Mouse (Mus musculus) A20 (cell line): ENCODE measurements around the gene Ppp3cb.
A peak's percentile ranks its signal among the peaks of the same experiment; 100 is the strongest.

Experiments
- DNase-seq: peaks from one replicate; pipeline ENCODE4 v3.0.0-alpha.2; 2011; ENCODE audit warnings: low read depth, low spot score

Gene Ppp3cb

GRCm38 (mm10) chr14:20480195-20480579, 66.2 kb downstream of the Ppp3cb start:
- no peak for DNase-seq

- peak; percentile 93 for DNase-seq
Observed at GRCm38 (mm10) chr14:20479291-20480194, 66.8 kb downstream of the Ppp3cb start, which contains the start of gene Anxa7. Anxa7 (minus strand) TSS chr14:20480133.

- DNase-seq = peak; percentile 86
Observed at GRCm38 (mm10) chr14:20478801-20479200, 67.6 kb downstream of the Ppp3cb start.

GRCm38 (mm10) chr14:20478385-20478784, 68.0 kb downstream of the Ppp3cb start:
- DNase-seq = no peak

GRCm38 (mm10) chr14:20477261-20478025, 68.9 kb downstream of the Ppp3cb start:
- DNase-seq = no peak

- DNase-seq = no peak
Observed at GRCm38 (mm10) chr14:20460216-20460615, 86.2 kb downstream of the Ppp3cb start.

GRCm38 (mm10) chr14:20458378-20458777, 88.0 kb downstream of the Ppp3cb start:
- DNase-seq = no peak

- no peak for DNase-seq
Observed at GRCm38 (mm10) chr14:20452929-20453328, 93.4 kb downstream of the Ppp3cb start.

GRCm38 (mm10) chr14:20451765-20452331, 94.5 kb downstream of the Ppp3cb start, which contains the start of gene Cfap70:
Cfap70 (minus strand) TSS chr14:20452226.
- no peak for DNase-seq

- DNase-seq = no peak
Observed at GRCm38 (mm10) chr14:20451302-20451701, 95.1 kb downstream of the Ppp3cb start.
